Mouse (Mus musculus) heart, adult 2 months (tissue): Measurements from ENCODE around the gene Gm45062. TPM values are rescaled to one million over a fixed set of nuclear protein-coding genes. Genes with fewer than 3 reads are reported as not detected.

ENCODE experiments used
- DNase-seq, 2 experiments: peaks; one replicate each; pipeline ENCODE4 v3.0.0; 2021
- H3K27ac ChIP-seq: fragments of 200-600 bp; 2 replicates; pipeline ENCODE4 v1.8.1; 2022
- H3K27me3 ChIP-seq: fragments of 200-500 bp; 2 replicates; pipeline ENCODE4 v1.6.1; 2012; ENCODE audit warnings: mild to moderate bottlenecking, low read length, inconsistent platforms, mixed read lengths; ENCODE audit not compliant: control insufficient read depth, insufficient read depth
- H3K36me3 ChIP-seq: fragments of 200-500 bp; 2 replicates; pipeline ENCODE4 v1.6.1; 2012; ENCODE audit warnings: low read length, inconsistent platforms; ENCODE audit not compliant: control insufficient read depth, insufficient read depth
- H3K4me1 ChIP-seq: fragments of 200-500 bp; 2 replicates; pipeline ENCODE4 v1.6.1; 2011; ENCODE audit warnings: low read length; ENCODE audit not compliant: control insufficient read depth, insufficient read depth
- H3K4me3 ChIP-seq: fragments of 200-600 bp; 2 replicates; pipeline ENCODE4 v1.8.1; 2022
- H3K79me2 ChIP-seq: fragments of 200-500 bp; replicated peaks from 2 replicates; pipeline ENCODE4 v1.6.1; 2012; ENCODE audit warnings: mild to moderate bottlenecking, inconsistent platforms, low read length, moderate library complexity, mixed read lengths; ENCODE audit not compliant: control insufficient read depth, insufficient read depth
- H3K9ac ChIP-seq: fragments of 200-500 bp; 2 replicates; pipeline ENCODE4 v1.6.1; 2012; ENCODE audit warnings: low read depth, mild to moderate bottlenecking, control low read depth, inconsistent platforms, low read length, mixed read lengths
- CTCF ChIP-seq: fragments of 200-600 bp; IDR thresholded peaks from 2 replicates; pipeline ENCODE4 v1.8.1; 2022; ENCODE audit warnings: antibody characterized with exemption, mild to moderate bottlenecking, moderate library complexity
- EP300 ChIP-seq: fragments of 200-500 bp; IDR thresholded peaks from 2 replicates; pipeline ENCODE4 v1.6.1; 2011; ENCODE audit warnings: low read depth, low read length, control low read depth; ENCODE audit not compliant: insufficient read depth
- POLR2A ChIP-seq: fragments of 200-500 bp; IDR thresholded peaks from 2 replicates; pipeline ENCODE4 v1.6.1; 2011; ENCODE audit warnings: mild to moderate bottlenecking, low read depth, low read length, control low read depth; ENCODE audit not compliant: insufficient read depth
- WGBS: fragments of 180-500 bp; shearing (Covaris S2); methylation state at CpG from one replicate; pipeline ENCODE4 v1.1.7; 2018; 5-methylcytosine and 5-hydroxymethylcytosine counted together
- intact Hi-C: fragments of 180-260 bp; cut with DNase I; formaldehyde crosslinking; loops from one replicate; pipeline ENCODE4 v1.15.1; 2025
- polyA plus RNA-seq: library from polyadenylated mRNA; depleted of rRNA; stranded (reverse); fragments of >200 nt; gene quantifications from 2 replicates; pipeline ENCODE4 v1.2.3, GENCODE M21; 2012
- total RNA-seq, 2 experiments: library from RNA; stranded (reverse); gene quantifications; 2 replicates each; pipeline ENCODE4 v1.2.3; 2021

Gm45062 gene
- total and polyA plus RNA-seq, 3 experiments: 0.57 to 1.9 TPM; not detected in 1

GRCm38 (mm10) chr6:8628226-8628625 is 369.0 kb downstream of the Gm45062 start:
- no peak for DNase-seq
- no peaks in the 10 kb centered on the region for H3K4me1 ChIP-seq
- H3K36me3 ChIP-seq: no peaks in the 10 kb centered on the region
- no peak overlapping the region for H3K4me3 ChIP-seq
- TF ChIP-seq CTCF (no peak), POLR2A (no peak), EP300 (no peak)
- no peaks in the 10 kb centered on the region for H3K79me2 ChIP-seq
- H3K27ac ChIP-seq: no peak overlapping the region
- 87% methylated on average over 8 of the region's 8 CpGs for WGBS
- H3K27me3 ChIP-seq: no peaks in the 10 kb centered on the region
- intact Hi-C loops: no loop called here
- H3K9ac ChIP-seq: no peak overlapping the region

DNA sequence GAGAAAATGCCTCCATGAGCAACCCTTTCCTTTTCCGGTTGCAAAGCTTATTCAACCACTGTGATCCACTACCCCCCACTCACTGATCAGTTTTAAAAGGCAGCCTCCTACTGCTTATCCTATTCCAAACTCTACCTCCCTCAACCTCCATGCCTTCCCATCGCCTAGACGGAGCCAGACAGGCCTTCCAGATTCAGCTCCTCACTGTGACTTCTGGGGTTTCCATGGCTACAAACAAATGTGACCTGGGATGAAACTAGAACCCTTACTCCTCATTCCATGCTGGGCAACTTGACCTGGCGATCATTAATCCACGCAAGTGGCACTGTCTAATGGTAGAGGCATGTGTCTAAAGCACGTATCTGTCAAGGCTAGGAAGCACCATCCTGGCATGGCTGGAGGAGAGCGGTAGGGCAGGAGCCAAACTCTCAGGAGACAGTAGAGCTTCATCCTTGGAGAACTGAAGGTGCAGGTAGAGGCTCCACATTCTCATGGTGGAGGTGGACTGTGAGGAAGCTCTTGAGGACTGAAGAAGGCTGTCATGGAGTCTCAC is 369.5 kb downstream of the Gm45062 start:
- TF ChIP-seq EP300 (no peak), POLR2A (no peak), CTCF (no peak)
- H3K9ac ChIP-seq: no peak overlapping the region
- intact Hi-C loops: no loop called here

DNA sequence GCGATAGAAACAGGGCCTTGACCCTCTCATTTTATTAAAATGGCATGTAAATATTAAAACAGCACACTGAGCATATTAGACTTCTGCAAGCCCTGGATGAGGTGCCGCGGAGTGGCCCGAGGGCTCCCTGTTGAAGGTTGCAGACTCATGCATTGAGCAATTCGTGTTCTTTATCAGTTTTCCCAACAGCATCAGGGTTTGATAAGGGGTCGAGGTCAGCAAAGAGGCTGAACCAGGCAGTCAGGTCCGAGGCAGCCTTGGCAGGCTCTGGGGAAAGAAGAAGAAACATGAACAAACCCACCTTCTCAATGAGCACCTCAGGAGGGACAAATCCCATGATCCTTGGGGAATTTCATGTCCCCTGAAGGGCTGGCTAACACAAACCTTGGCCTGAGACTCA is 371.3 kb downstream of the Gm45062 start:
- no peak for DNase-seq
- no peaks in the 10 kb centered on the region for H3K4me1 ChIP-seq
- no peaks in the 10 kb centered on the region for H3K27me3 ChIP-seq
- H3K4me3 ChIP-seq: no peak overlapping the region
- intact Hi-C loops: no loop called here
- no peak overlapping the region for H3K27ac ChIP-seq
- H3K9ac ChIP-seq: no peak overlapping the region
- no peaks in the 10 kb centered on the region for H3K79me2 ChIP-seq
- 75% methylated on average over 7 of the region's 7 CpGs for WGBS
- no peak for TF ChIP-seq CTCF
- TF ChIP-seq EP300: no peak
- H3K36me3 ChIP-seq: no peaks in the 10 kb centered on the region

More for the DNA sequence above, 369.5 kb downstream of the Gm45062 start:
- DNase-seq: no peak
- Histone ChIP-seq H3K4me1 (no peaks in the 10 kb centered on the region), H3K27ac (no peak overlapping the region), H3K27me3 (no peaks in the 10 kb centered on the region), H3K4me3 (no peak overlapping the region), H3K36me3 (no peaks in the 10 kb centered on the region), H3K79me2 (no peaks in the 10 kb centered on the region)
- WGBS: 95% methylated on average over 7 of the region's 7 CpGs

DNA sequence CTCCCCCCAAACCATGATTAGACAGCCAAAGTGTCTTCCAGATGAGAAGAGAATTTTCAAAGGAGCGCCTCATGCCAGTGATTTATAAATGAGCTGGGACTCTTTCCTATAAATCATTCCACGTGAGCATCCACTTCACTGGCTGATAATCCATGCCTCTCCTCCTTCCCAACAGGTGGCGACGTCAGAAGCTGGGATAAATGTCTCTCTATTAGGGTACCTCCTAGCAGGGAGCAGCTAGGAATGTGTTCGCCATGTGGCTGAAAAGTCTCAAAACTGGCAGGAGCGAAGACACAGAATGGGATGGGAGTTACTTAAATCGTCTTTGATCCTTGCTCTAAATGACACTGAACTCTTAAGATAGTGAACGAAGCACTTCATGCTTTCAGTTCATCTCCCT is 372.1 kb downstream of the Gm45062 start:
- 93% methylated on average over 8 of the region's 8 CpGs for WGBS
- Histone ChIP-seq H3K27me3 (no peaks in the 10 kb centered on the region), H3K4me3 (no peak overlapping the region), H3K27ac (no peak overlapping the region), H3K36me3 (no peaks in the 10 kb centered on the region), H3K4me1 (no peaks in the 10 kb centered on the region), H3K9ac (no peak overlapping the region), H3K79me2 (no peaks in the 10 kb centered on the region)
- TF ChIP-seq POLR2A (no peak), EP300 (no peak), CTCF (no peak)
- DNase-seq: no peak
- intact Hi-C loops: no loop called here

- H3K79me2 ChIP-seq: no peaks in the 10 kb centered on the region
- intact Hi-C loops: no loop called here
- no peak overlapping the region for H3K27ac ChIP-seq
- 54% methylated on average over 5 of the region's 5 CpGs for WGBS
- DNase-seq: no peak
- no peak overlapping the region for H3K4me3 ChIP-seq
- H3K4me1 ChIP-seq: no peaks in the 10 kb centered on the region
- no peak for TF ChIP-seq CTCF
- H3K27me3 ChIP-seq: no peaks in the 10 kb centered on the region
- no peak overlapping the region for H3K9ac ChIP-seq
- no peaks in the 10 kb centered on the region for H3K36me3 ChIP-seq
Observed at GRCm38 (mm10) chr6:8631986-8632632, 372.9 kb downstream of the Gm45062 start.

DNA sequence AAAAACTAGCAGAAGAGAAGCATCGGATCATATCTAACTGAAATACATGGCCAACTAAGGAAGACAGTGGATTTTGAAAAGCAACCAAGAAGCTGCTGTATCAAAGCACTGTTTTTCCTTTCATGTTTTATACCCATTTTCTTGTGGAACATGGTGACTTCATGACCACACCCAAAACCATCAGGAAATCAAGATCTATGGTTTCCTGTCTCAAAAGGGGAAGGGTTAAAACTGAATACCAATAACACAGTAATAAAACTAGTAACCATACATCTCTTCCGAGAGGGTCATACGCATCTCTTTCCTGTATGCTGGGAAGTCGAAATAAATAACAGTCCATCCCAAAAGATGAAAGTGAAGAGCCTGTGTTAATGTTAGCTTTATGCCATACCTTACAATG is 373.5 kb downstream of the Gm45062 start:
- Histone ChIP-seq H3K4me3 (no peak overlapping the region), H3K9ac (no peak overlapping the region), H3K36me3 (no peaks in the 10 kb centered on the region), H3K79me2 (no peaks in the 10 kb centered on the region), H3K27me3 (no peaks in the 10 kb centered on the region), H3K27ac (no peak overlapping the region), H3K4me1 (no peaks in the 10 kb centered on the region)
- TF ChIP-seq EP300: no peak
- TF ChIP-seq CTCF: no peak
- TF ChIP-seq POLR2A: no peak
- WGBS: 86% methylated on average over 4 of the region's 4 CpGs
- intact Hi-C loops: no loop called here
- DNase-seq: no peak

DNA sequence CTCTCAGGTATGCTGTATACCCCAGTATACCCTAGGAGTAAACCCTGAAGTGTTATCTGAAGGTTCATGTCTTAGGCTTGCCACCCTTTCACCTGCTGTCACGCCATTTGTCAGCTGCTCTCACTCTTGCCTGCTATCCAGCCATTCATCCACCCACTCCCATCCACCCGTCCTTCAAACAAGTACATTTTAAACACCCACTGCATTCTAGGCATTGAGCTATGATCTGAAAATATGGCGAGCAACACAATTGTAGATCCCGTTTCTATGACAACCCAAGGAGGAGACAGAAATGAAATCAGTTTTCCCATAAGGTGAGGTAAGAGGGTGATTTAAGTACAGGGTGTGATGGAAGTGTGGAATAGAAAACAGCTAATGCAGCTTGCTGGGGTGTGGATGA is 378.9 kb downstream of the Gm45062 start:
- H3K36me3 ChIP-seq: no peaks in the 10 kb centered on the region
- no peak for DNase-seq
- intact Hi-C loops: no loop called here
- 91% methylated on average over 4 of the region's 4 CpGs for WGBS
- TF ChIP-seq EP300: no peak
- no peak for TF ChIP-seq POLR2A
- no peak for TF ChIP-seq CTCF
- H3K79me2 ChIP-seq: no peaks in the 10 kb centered on the region
- H3K27ac ChIP-seq: no peak overlapping the region
- H3K4me3 ChIP-seq: no peak overlapping the region
- no peaks in the 10 kb centered on the region for H3K4me1 ChIP-seq
- no peaks in the 10 kb centered on the region for H3K27me3 ChIP-seq
- H3K9ac ChIP-seq: no peak overlapping the region
